Mouse (Mus musculus): ENCODE measurements around the gene Sypl. TPM values are rescaled to one million over a fixed set of nuclear protein-coding genes. Genes with fewer than 3 reads are reported as not detected.
A peak's percentile ranks its signal among the peaks of the same experiment; 100 is the strongest.

The Sypl gene
- polyA plus RNA-seq, 1 experiment from 2014 or later = 102 TPM

DNA sequence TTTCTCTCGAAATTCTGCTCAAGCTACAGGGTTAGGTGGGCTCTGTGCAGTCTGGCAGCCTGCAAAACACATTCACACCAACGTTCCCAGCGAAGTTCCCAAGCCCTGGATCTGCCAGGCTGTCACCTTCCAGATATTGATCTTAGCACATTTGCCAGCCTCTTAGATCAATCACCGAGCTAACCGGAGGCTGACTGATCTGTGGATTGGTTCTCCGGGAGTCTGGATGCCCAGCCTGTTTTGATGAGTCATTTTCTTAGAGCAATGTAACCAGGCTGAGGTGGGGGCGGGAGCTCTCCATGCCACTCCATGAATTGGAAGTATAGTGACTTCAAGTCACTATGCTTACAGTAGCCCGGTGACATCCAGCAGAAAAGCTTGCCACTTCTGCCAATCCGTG lies 67.4 kb downstream of the Sypl start:
- Histone ChIP-seq H3K27ac (no peak overlapping the region), H3K4me1 (replicated peaks) (no peaks in the 10 kb centered on the region), H3K36me3 (no peaks in the 10 kb centered on the region), H3K4me3 (no peak overlapping the region), H3K4me2 (no peak overlapping the region), H3K9me3 (replicated peaks) (no peaks in the 10 kb centered on the region), H3K9ac (no peak overlapping the region), H3K27me3 (no peaks in the 10 kb centered on the region)
- 73% methylated on average over 9 of the region's 9 CpGs for WGBS
- ATAC-seq (replicated peaks; ENCODE audit: insufficient number of reproducible peaks, insufficient read depth, low FRiP score, low read depth) = no peak

DNA sequence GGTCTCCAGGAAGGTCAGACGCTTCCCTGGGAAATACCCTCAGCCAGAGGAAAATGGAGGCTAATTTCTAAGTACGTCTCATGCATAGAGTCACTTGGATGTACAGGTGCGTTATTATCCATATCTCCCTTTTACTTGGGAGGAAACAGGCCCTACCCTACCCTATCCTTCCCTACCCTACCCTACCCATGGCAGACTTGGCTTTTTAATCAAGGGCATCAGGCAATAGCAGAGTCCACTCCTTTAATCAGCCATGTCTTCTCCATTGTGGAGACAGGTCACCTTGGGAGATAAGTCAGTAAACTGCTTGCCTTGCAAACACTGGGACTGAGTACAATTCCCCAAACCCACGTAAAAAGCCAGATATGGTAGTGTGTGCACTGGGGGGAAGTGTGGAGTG lies 68.1 kb downstream of the Sypl start:
- H3K27ac ChIP-seq = no peak overlapping the region
- WGBS = 86% methylated on average over 4 of the region's 4 CpGs
- no peaks in the 10 kb centered on the region for H3K27me3 ChIP-seq
- no peaks in the 10 kb centered on the region for H3K9me3 ChIP-seq (replicated peaks)
- no peak overlapping the region for H3K4me3 ChIP-seq
- no peaks in the 10 kb centered on the region for H3K36me3 ChIP-seq
- H3K9ac ChIP-seq = no peak overlapping the region
- H3K4me1 ChIP-seq (replicated peaks) = no peaks in the 10 kb centered on the region
- ATAC-seq (replicated peaks; ENCODE audit: insufficient number of reproducible peaks, insufficient read depth, low FRiP score, low read depth) = no peak
- H3K4me2 ChIP-seq = no peak overlapping the region

DNA sequence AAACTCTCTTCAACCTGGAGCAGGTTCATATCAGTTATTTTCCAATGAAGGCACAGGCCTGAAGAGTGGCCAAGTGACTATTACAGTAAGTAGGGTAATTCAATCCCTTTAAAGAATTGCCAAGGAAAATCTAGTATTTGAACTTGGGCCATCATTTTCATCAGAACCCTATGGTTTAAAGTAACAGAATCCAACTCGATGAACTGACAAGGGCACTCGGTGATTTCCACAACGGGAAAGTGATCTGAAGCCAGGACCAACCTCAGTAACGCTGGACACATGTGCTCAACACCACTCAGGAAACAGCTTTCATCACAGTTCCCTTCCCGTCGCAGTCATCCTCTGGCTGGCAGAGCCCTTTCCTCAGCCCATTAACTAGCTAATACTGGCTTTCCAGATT lies 70.8 kb downstream of the Sypl start:
- no peak overlapping the region for H3K9ac ChIP-seq
- no peak overlapping the region for H3K4me2 ChIP-seq
- H3K4me1 ChIP-seq (replicated peaks) = peaks cover 11% of the 10 kb centered on the region
- WGBS = 37% methylated on average over 6 of the region's 6 CpGs
- H3K9me3 ChIP-seq (replicated peaks) = no peaks in the 10 kb centered on the region
- no peaks in the 10 kb centered on the region for H3K27me3 ChIP-seq
- no peak for ATAC-seq (replicated peaks; ENCODE audit: insufficient number of reproducible peaks, insufficient read depth, low FRiP score, low read depth)
- no peak overlapping the region for H3K4me3 ChIP-seq
- no peaks in the 10 kb centered on the region for H3K36me3 ChIP-seq
- H3K27ac ChIP-seq = no peak overlapping the region

DNA sequence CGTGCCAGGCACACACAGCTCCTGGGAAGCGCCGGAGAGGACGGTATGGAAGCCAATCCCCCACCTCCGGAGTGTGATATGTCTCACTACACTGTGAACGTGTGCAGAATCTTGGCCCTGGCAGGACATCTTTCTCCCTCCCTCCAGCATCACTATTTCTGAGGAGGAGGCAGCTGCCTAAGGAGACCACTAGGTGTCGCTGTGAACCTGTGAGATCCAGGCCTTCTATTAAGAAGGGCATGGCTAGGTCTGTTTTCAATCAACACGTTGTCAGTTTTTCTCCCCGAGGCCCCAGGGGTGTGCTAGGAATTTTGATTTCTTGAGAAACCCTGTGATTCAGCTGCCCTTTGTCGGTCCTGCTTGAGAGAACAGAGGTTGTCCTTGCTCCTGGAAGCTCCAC lies 73.4 kb downstream of the Sypl start:
- Histone ChIP-seq H3K27ac (no peak overlapping the region), H3K36me3 (no peaks in the 10 kb centered on the region), H3K9ac (no peak overlapping the region), H3K4me1 (replicated peaks) (peaks cover 11% of the 10 kb centered on the region), H3K4me3 (no peak overlapping the region), H3K4me2 (peak overlapping the region; percentile 30), H3K9me3 (replicated peaks) (no peaks in the 10 kb centered on the region), H3K27me3 (no peaks in the 10 kb centered on the region)
- WGBS = under 1% methylated on average over 10 of the region's 10 CpGs
- peak; percentile 58; the same call in 1 of the 2 replicates for ATAC-seq (replicated peaks; ENCODE audit: insufficient number of reproducible peaks, insufficient read depth, low FRiP score, low read depth)

DNA sequence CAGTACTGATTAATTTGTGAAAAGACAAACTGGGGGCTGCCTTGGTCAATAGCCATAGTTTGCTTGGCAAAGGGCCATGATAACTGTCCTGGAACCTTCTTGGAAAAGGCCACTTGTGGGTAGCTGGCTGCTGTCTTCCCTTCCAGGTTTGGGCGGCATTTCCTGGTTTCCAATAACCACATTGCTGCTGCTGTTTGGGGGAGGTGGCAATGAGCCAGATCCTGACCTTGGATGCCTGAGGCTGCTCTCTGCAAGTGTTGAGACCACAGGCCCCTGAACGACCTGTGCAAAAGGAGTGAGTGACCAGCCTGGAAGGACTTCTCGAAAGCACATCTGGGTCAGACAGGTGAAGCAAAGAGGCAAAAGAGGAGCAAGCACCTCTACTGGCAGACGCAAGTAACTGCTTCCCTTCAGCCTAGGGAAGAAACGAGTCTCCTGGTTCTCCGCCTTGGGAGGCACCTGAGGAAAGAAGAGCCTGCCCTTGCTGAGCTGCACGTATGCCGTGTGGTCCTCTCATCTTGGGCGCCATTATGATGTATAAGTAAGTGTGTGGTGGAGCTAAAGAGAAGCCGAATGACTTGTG lies 74.5 kb downstream of the Sypl start:
- Histone ChIP-seq H3K9ac (no peak overlapping the region), H3K4me1 (replicated peaks) (peaks cover 12% of the 10 kb centered on the region), H3K36me3 (no peaks in the 10 kb centered on the region), H3K4me3 (no peak overlapping the region), H3K27me3 (no peaks in the 10 kb centered on the region), H3K9me3 (replicated peaks) (no peaks in the 10 kb centered on the region), H3K27ac (no peak overlapping the region), H3K4me2 (no peak overlapping the region)
- ATAC-seq (replicated peaks; ENCODE audit: insufficient number of reproducible peaks, insufficient read depth, low FRiP score, low read depth) = no peak
- 50% methylated on average over 10 of the region's 10 CpGs for WGBS

DNA sequence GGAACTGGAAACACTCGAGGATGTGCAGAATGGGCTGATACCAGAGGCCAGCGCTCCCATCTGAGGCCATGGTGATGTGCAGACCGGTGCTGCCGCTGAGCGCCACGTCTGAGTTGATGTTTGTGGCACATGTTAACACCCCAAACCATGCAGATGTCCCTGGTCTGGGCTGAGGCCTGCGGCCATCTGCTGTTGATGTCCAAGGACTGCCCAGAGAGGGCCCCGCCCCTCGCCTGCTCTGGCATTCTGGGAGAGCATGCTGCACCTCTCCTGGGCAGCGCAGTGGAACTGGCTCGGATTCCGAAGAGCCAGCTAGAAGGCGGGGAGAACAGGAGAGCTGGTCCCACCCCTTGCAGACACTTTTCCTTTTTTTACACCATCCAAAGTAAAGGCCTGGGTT lies 75.0 kb downstream of the Sypl start:
- WGBS = 59% methylated on average over 13 of the region's 13 CpGs

More for the DNA sequence above, 75.0 kb downstream of the Sypl start:
- H3K27ac ChIP-seq = no peak overlapping the region
- no peak overlapping the region for H3K4me2 ChIP-seq
- no peaks in the 10 kb centered on the region for H3K27me3 ChIP-seq
- no peak overlapping the region for H3K4me3 ChIP-seq
- no peak for ATAC-seq (replicated peaks; ENCODE audit: insufficient number of reproducible peaks, insufficient read depth, low FRiP score, low read depth)
- no peaks in the 10 kb centered on the region for H3K36me3 ChIP-seq
- peaks cover 14% of the 10 kb centered on the region for H3K4me1 ChIP-seq (replicated peaks)
- no peaks in the 10 kb centered on the region for H3K9me3 ChIP-seq (replicated peaks)
- H3K9ac ChIP-seq = no peak overlapping the region

Other genes starting within 250 kb of the Sypl start
- gene Nampt, start 134.3 kb upstream of the Sypl start, polyA plus RNA-seq (2015; fragmentation: Nextera tagmentation; extraction: Ambion mirVana) = 16.2 and 16.4 TPM in 2 replicates
- gene Cdhr3, start 139.0 kb downstream of the Sypl start, polyA plus RNA-seq (2015; fragmentation: Nextera tagmentation; extraction: Ambion mirVana) = 0.25 and 0.37 TPM in 2 replicates
- 7.8 and 10.2 TPM in 2 replicates for gene Atxn7l1, start 193.8 kb downstream of the Sypl start, polyA plus RNA-seq (2015; fragmentation: Nextera tagmentation; extraction: Ambion mirVana)